Mouse (Mus musculus) liver, embryonic 16.5 days (tissue): ENCODE results near the gene Eid2b. TPM values are rescaled to one million over a fixed set of nuclear protein-coding genes. Genes with fewer than 3 reads are reported as not detected.
A peak's percentile ranks its signal among the peaks of the same experiment; 100 is the strongest.

Experiments used
- ATAC-seq: fragments of 200-750 bp; cut with Nextera tagmentation; 2 replicates; pipeline ENCODE4 v1.8.0; 2017; ENCODE audit warnings: low read depth, mild to moderate bottlenecking, moderate number of reproducible peaks, moderate library complexity
- H3K27ac ChIP-seq: fragments of 300-500 bp; sonication (generic); 2 replicates; pipeline ENCODE4 v1.5.1; 2014; ENCODE audit warnings: mild to moderate bottlenecking, low read length
- H3K27me3 ChIP-seq: fragments of 300-500 bp; sonication (generic); 2 replicates; pipeline ENCODE4 v1.6.1; 2014; ENCODE audit warnings: low read depth, low read length, mixed read lengths; ENCODE audit not compliant: control insufficient read depth, insufficient read depth
- H3K36me3 ChIP-seq: fragments of 300-500 bp; sonication (generic); 2 replicates; pipeline ENCODE4 v1.6.1; 2014; ENCODE audit warnings: mild to moderate bottlenecking; ENCODE audit not compliant: control insufficient read depth, insufficient read depth
- H3K4me1 ChIP-seq: fragments of 300-500 bp; sonication (generic); 2 replicates; pipeline ENCODE4 v1.6.1; 2014; ENCODE audit warnings: low read depth, low read length, mixed read lengths; ENCODE audit not compliant: control insufficient read depth
- H3K4me2 ChIP-seq: fragments of 300-500 bp; sonication (generic); 2 replicates; pipeline ENCODE4 v1.6.1; 2014; ENCODE audit warnings: low read depth, low read length, mixed read lengths
- H3K4me3 ChIP-seq: fragments of 300-500 bp; sonication (generic); 2 replicates; pipeline ENCODE4 v1.5.1; 2014; ENCODE audit warnings: low read depth, mild to moderate bottlenecking, low read length
- H3K9ac ChIP-seq: fragments of 300-500 bp; sonication (generic); 2 replicates; pipeline ENCODE4 v1.6.1; 2014; ENCODE audit warnings: low read depth, low read length
- H3K9me3 ChIP-seq: fragments of 300-500 bp; sonication (generic); replicated peaks from 2 replicates; pipeline ENCODE4 v1.6.1; 2016; ENCODE audit warnings: low read length; ENCODE audit not compliant: control insufficient read depth
- WGBS: fragments of 180-500 bp; shearing (Covaris S2); extraction: QIAGEN DNeasy Blood & Tissue Kit; methylation state at CpG from one replicate; pipeline ENCODE4 v1.1.7; 2014; ENCODE audit not compliant: insufficient replicate concordance; 5-methylcytosine and 5-hydroxymethylcytosine counted together
- polyA plus RNA-seq: library from polyadenylated mRNA; unstranded; fragments of >200 nt; fragmentation: Nextera tagmentation; extraction: Ambion mirVana; gene quantifications from 2 replicates; pipeline ENCODE4 v1.2.1, GENCODE M21; 2015

Eid2b gene
- polyA plus RNA-seq, 1 experiment from 2014 or later: 1.3 TPM

- no peaks in the 10 kb centered on the region for H3K9me3 ChIP-seq
- no peaks in the 10 kb centered on the region for H3K36me3 ChIP-seq
- WGBS: 6% methylated on average over 54 of the region's 57 CpGs
- H3K4me1 ChIP-seq: peaks cover 7% of the 10 kb centered on the region
- H3K9ac ChIP-seq: peak within 1 kb of the TSS; percentile 62
- peaks cover 24% of the 10 kb centered on the region for H3K27me3 ChIP-seq
- peak within 1 kb of the TSS; percentile 56 for H3K4me2 ChIP-seq
- peak within 1 kb of the TSS; percentile 59 for H3K4me3 ChIP-seq
- H3K27ac ChIP-seq: no peak within 1 kb of the TSS
- ATAC-seq: peak; percentile 53
Observed at GRCm38 (mm10) chr7:28267129-28268041, 10.2 kb upstream of the Eid2b start, which contains the start of gene Eid2. TSS of gene Eid2 (plus strand) at chr7:28267881.

DNA sequence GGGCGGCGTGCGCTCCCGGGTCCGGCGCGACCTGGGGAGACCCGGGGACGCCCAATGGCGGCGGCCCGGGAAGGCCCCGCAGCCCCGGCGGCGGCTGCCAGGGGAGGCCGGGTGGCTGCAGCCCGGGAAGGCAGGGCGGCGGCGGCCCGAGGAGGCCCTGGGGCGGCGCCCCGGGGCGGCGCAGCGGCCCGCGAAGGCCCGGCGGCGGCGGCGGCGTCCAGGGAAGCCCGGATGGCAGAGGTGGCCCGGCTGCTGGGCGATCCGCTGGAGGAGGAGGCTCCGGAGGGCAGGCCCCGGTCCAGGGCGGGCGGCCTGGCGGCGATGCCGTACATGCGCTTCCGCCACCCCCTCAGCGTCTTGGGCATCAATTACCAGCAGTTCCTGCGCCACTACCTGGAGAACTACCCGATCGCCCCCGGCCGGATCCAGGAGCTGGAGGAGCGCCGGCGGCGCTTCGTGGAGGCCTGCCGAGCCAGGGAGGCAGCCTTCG is 9.5 kb upstream of the Eid2b start:
- H3K27ac ChIP-seq: no peak overlapping the region
- peaks cover 24% of the 10 kb centered on the region for H3K27me3 ChIP-seq
- peaks cover 7% of the 10 kb centered on the region for H3K4me1 ChIP-seq
- no peaks in the 10 kb centered on the region for H3K9me3 ChIP-seq
- peak overlapping the region; percentile 59 for H3K4me3 ChIP-seq
- WGBS: under 1% methylated on average over 51 of the region's 62 CpGs
- peak overlapping the region; percentile 62 for H3K9ac ChIP-seq
- H3K36me3 ChIP-seq: no peaks in the 10 kb centered on the region
- H3K4me2 ChIP-seq: peak overlapping the region; percentile 56
- ATAC-seq: peak; percentile 39

- 28% methylated on average over 16 of the region's 16 CpGs for WGBS
Observed at GRCm38 (mm10) chr7:28268576-28268975, 9.0 kb upstream of the Eid2b start.

DNA sequence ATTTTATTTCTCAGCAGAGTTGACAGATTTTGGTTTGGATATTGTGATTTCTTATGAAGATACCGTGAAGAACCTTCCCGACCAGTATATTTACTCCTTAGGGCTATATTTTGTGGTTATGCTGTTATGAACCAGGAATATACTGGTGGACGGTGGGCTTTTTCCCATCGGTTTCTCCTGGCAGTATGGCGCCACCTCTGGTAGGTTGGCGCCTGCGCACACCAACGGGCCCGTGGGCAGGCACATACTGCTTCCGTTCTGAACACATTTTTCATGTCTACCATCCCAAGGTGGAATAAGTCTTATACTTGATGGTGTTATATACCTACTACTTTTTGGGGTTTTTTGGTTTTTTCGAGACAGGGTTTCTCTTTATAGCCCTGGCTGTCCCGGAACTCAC is 8.2 kb upstream of the Eid2b start:
- Histone ChIP-seq H3K9me3 (no peaks in the 10 kb centered on the region), H3K27me3 (peaks cover 24% of the 10 kb centered on the region), H3K4me3 (no peak overlapping the region), H3K4me2 (no peak overlapping the region), H3K36me3 (no peaks in the 10 kb centered on the region), H3K9ac (no peak overlapping the region), H3K4me1 (peaks cover 7% of the 10 kb centered on the region), H3K27ac (no peak overlapping the region)
- ATAC-seq: no peak
- WGBS: 81% methylated on average over 12 of the region's 12 CpGs

More at GRCm38 (mm10) chr7:28268576-28268975, 9.0 kb upstream of the Eid2b start:
- Histone ChIP-seq H3K27ac (no peak overlapping the region), H3K9ac (peak overlapping the region; percentile 62), H3K9me3 (no peaks in the 10 kb centered on the region), H3K36me3 (no peaks in the 10 kb centered on the region), H3K4me1 (peaks cover 7% of the 10 kb centered on the region), H3K4me3 (peak overlapping the region; percentile 59), H3K4me2 (peak overlapping the region; percentile 56), H3K27me3 (peaks cover 24% of the 10 kb centered on the region)
- ATAC-seq: no peak

- Histone ChIP-seq H3K36me3 (no peaks in the 10 kb centered on the region), H3K27me3 (peaks cover 20% of the 10 kb centered on the region), H3K4me3 (no peak overlapping the region), H3K9ac (no peak overlapping the region), H3K4me2 (no peak overlapping the region), H3K27ac (no peak overlapping the region), H3K4me1 (peaks cover 7% of the 10 kb centered on the region), H3K9me3 (no peaks in the 10 kb centered on the region)
- ATAC-seq: no peak
- WGBS: 52% methylated on average over 3 of the region's 3 CpGs
Observed at GRCm38 (mm10) chr7:28271761-28272160, 5.8 kb upstream of the Eid2b start.

DNA sequence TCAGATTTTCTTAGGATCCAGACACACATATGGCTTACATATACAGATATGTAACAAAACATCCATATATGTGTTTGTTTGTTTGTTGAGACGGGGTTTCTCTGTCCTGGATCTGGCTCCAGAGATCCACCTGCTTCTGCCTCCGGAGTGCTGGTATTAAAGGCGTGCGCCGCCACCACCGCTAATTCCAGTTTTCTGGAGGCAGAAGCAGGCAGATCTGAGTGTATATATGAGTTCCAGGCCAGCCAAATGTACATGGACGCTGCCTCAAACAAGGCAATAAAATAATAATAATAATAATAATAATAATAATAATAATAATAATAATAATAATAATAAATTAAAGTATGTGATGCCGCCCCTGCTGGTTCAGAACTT is 313 bp upstream of the Eid2b start:
- 54% methylated on average over 8 of the region's 8 CpGs for WGBS
- Histone ChIP-seq H3K4me2 (no peak overlapping the region), H3K27me3 (no peaks in the 10 kb centered on the region), H3K36me3 (no peaks in the 10 kb centered on the region), H3K9ac (no peak overlapping the region), H3K4me3 (no peak overlapping the region), H3K9me3 (no peaks in the 10 kb centered on the region), H3K4me1 (peaks cover 5% of the 10 kb centered on the region), H3K27ac (no peak overlapping the region)
- ATAC-seq: no peak

DNA sequence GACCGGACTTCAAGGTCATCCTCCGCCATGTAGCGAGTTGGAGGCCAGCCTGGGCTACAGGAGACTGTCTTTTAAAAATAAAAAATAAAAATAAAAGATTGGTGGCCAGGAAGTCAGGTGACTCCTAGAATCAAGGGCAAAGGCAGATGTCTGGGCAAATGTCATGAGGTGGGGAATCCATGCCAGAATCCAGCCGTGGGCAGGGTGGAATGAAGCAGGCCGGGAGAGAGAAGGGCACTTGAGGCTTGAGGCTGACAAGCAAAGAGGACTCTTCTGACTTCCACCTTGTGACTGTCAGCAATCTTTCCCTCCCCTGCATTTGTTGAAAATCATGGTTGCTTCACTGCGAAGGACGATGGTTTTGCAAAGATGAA is 727 bp downstream of the Eid2b start:
- no peak for ATAC-seq
- Histone ChIP-seq H3K9ac (peak overlapping the region; percentile 94), H3K27me3 (no peaks in the 10 kb centered on the region), H3K4me1 (peaks cover 5% of the 10 kb centered on the region), H3K4me3 (peak overlapping the region; percentile 82), H3K9me3 (no peaks in the 10 kb centered on the region), H3K4me2 (peak overlapping the region; percentile 96), H3K27ac (no peak overlapping the region), H3K36me3 (no peaks in the 10 kb centered on the region)
- 84% methylated on average over 7 of the region's 7 CpGs for WGBS

DNA sequence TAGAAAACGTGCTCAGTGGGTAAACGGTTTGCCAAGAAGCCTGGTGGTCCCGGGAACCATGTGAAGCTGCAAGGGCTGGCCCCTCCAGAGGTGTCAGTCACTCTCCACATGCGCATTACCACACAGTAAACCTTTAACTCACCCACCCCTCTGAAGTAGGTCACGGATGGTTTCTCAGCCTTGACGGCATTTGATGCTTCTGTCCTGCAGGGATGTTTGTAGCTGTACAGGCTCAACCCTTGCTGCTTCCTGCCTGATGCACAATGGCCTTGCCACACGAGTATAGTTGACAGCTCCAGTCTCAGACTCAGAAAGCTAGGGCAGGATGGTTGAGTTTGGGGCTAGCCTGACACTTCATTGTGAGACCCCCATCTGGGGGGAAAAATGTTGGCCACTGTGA is 3.1 kb downstream of the Eid2b start:
- no peak for ATAC-seq
- H3K36me3 ChIP-seq: no peaks in the 10 kb centered on the region
- no peak overlapping the region for H3K27ac ChIP-seq
- H3K4me2 ChIP-seq: no peak overlapping the region
- H3K9me3 ChIP-seq: no peaks in the 10 kb centered on the region
- H3K4me1 ChIP-seq: peaks cover 5% of the 10 kb centered on the region
- WGBS: 55% methylated on average over 7 of the region's 7 CpGs
- H3K4me3 ChIP-seq: no peak overlapping the region
- no peak overlapping the region for H3K9ac ChIP-seq
- no peaks in the 10 kb centered on the region for H3K27me3 ChIP-seq

DNA sequence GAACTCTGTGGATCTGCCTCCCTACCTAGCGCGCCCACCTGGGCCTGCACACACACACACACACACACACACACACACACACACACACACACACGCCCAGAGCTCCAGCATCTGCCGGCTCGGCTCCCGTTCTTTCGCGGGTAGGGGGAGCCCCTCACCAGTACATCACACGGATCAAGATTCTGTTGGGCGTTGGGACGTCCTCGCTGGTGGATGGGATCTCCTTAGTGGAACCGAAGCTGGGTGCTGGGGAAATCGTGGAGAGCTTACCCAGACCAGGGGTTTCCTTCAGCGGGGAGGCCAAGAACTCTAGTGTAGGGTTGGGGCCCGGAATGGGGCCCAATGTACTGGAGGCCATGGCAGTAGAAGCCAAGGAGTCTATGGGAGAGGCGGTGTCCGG is 12.6 kb downstream of the Eid2b start:
- ATAC-seq: no peak
- no peak overlapping the region for H3K9ac ChIP-seq
- H3K9me3 ChIP-seq: no peaks in the 10 kb centered on the region
- H3K4me2 ChIP-seq: no peak overlapping the region
- H3K4me1 ChIP-seq: no peaks in the 10 kb centered on the region
- 3% methylated on average over 18 of the region's 18 CpGs for WGBS
- H3K27me3 ChIP-seq: peaks cover 65% of the 10 kb centered on the region
- H3K27ac ChIP-seq: no peak overlapping the region
- no peak overlapping the region for H3K4me3 ChIP-seq
- H3K36me3 ChIP-seq: no peaks in the 10 kb centered on the region
